Mouse (Mus musculus): ENCODE data around the gene Fam20a.

Gene Fam20a

DNA sequence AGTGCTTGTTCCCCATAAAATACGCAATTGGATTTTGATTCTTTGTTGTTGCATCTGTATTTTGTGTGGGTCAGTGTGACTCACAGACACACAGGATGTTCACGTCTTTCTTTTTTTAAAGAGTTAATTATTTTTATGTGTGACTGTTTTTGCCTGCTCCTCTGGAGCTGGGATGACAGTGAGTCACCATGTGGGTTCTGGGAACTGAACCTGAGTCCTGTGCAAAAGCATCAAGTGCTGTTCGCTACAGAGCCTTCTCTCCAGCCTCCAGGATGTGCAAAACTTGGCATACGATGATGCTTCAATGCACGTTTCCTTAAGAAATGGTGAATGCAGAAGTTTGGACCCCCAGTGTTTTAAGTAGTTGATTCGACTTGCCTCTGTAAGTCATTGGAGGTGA lies 67.5 kb downstream of the Fam20a start:
- peak; percentile 51 for DNase-seq (ENCODE audit: low read depth, low spot score)

DNA sequence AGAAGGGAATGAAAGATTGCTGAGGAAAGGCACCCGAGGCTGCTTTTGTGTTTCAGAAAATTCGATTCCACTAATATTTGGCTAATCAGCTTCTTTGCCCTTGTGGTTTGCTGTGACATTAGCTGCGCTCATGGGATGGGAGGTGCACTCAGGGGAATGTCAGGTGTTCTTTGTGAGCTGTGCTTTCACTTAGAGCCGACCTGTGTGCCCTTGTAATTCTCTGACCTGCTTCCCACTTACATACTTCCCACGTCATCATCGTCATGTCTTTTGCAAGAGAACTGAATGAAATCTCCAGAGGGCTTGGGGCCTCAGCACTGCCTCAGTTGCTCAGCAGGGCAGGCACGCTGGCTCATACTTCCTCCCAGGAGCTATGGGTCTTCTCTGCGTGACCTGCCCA lies 68.9 kb downstream of the Fam20a start:
- no peak for DNase-seq (ENCODE audit: low read depth, low spot score)

DNA sequence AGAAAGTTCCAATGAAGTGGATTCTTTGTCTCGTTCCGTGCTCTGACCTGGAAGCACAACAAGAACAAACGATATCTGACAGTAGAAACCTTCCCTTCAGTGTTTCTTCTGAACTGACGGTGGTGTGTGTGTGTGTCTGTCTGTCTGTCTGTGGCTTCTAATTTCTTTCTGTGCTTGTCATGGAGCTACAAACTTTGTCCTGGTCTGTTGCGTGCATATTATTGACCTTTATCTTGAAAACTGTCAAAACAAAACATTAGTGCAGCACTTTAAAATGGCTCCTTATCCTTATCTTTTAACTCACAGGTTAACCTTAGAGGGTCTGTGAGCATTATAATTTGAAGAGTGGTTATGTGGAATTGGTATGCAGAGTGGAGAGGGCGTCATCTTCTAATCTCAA lies 69.6 kb downstream of the Fam20a start:
- no peak for DNase-seq (ENCODE audit: low read depth, low spot score)

DNA sequence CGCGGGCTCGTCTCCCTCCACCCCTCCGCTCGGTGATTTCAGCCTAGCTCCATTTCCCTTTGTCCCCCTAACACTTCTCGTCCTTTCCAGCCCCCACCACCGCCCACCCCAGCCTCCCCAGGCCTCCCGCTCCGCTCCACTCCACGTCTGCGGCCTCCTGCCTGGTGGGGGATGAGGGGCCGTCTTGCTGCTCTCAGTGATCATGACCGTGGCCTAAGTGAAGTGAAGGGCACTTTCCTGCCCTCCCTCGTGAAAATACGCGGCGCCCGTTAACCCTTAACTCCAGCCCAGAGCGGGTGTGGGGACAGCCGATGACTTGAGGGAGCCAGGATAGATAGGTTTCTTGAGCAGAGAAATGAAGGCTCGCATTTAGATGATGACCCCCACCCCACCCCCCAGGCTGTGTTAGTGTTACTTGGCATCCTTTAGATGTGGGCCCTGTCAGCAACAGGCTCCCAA lies 70.5 kb downstream of the Fam20a start:
- no peak for DNase-seq (ENCODE audit: low read depth, low spot score)

DNA sequence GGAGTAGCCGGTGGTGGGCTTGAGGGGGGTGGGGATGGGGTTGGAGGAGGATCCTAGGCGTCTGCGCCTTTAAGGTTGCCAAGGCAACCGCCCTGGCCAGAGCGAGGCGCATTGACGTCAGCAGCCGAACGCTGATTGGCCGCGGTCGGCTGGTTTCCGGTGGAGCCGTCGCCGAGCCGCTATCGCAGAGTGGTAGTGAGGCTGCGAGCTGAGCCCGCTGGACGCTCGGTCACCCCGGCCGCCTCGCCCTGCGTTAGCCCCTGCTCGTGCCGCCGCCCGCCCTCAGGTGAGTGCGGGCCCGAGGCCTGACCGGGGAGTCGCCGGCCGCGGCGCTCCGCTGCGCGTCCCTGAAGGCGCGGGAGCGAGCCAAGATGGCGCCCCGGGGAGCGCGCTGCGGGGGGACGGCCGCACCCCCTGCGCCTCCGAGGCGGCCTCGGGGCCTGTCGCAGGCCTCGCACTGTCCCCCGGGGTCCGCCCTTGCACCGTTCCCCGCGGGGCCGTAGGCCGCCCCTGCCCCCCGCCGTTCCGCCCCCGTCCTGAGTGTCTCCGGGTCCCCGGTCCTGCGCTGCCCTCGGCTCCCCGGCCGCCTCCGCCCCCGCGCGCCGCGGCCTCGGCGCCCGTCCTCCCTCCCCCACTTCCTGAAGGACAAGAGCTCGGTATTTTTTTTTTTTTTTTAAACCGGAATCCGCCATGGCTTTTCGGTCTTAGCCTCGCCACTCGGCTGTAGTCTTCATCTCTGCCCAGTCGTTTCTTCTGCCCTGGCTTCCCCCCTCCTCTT lies 71.1 kb downstream of the Fam20a start:
- DNase-seq (ENCODE audit: low read depth, low spot score) = peak; percentile 96

DNA sequence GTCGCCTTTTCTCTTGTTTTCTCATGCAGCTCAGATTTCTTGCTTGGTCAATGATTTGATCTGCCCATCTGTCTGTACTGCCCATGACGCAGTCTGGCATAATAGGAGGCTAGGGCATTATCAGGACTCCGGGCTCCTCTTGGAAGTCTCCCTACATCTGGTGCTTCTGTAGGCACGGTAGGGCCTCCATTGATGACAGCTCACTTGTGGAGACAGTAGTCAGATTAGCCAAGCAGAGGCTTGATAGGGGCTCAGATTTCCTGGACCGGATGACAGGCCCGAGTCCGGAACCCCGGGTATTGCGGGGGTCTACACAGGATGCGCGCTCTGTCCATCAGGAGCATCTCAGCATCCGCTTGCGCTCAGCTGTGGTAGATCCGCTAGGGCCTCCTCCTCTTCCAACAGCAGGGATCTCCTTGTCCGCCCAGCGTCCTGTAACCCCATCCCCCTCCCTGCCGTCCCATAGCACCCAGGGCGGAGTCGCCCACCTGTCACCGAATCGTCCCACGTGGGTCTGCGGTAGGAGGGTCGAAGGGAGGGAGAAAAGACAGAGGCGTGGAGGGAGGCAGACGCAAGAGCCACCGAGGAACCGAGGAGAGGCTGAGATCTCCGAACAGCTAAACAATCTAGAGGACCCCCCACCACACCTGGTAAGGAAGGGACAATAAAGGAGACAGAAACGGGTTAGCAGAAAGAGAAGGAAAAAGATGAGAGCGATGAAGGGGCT lies 71.9 kb downstream of the Fam20a start:
- DNase-seq (ENCODE audit: low read depth, low spot score) = peak; percentile 98

DNA sequence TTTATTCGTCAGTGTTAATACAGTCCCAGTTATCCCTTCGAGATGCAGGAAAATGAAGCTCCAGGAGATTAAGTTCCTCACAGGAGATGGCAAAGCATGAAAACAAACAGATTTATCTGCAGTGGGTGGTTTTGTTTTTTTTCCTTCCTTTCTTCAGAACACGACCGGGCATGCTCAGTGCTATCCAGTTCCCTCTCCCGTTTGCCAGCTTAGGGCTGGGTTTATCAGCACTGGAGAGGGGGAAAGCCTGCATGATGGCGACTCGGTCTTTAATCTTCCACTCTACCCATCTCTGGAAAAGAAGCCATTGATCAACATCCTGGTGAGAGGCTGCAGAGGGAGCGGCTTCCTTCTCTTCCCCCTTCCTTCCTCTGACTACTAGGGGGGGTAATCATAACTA lies 72.9 kb downstream of the Fam20a start, which contains the start of gene Prkar1a:
Gene Prkar1a, plus strand, starts transcription at position 200 of the 400 bp plus-strand sequence.
- peak; percentile 90 for DNase-seq (ENCODE audit: low read depth, low spot score)

DNA sequence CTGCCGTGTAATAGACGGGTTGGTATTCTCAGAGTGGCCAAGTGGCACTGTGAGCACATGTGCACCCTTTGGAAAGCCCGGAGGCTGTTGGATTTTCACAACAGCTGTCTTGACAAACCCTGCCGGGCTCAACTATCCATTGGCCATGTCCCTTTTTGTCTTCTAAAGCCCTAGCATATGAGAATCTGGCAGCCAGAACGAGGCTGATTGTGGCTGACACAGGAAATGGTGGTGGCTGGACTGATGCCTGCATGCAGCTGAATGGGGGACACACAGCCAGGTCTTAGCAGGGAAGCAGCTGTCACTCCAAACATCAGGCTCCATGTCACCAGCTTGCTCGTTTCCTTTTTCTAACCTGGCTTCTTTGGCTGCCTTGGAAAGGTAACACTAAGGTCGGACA lies 73.6 kb downstream of the Fam20a start:
- peak; percentile 77 for DNase-seq (ENCODE audit: low read depth, low spot score)

DNA sequence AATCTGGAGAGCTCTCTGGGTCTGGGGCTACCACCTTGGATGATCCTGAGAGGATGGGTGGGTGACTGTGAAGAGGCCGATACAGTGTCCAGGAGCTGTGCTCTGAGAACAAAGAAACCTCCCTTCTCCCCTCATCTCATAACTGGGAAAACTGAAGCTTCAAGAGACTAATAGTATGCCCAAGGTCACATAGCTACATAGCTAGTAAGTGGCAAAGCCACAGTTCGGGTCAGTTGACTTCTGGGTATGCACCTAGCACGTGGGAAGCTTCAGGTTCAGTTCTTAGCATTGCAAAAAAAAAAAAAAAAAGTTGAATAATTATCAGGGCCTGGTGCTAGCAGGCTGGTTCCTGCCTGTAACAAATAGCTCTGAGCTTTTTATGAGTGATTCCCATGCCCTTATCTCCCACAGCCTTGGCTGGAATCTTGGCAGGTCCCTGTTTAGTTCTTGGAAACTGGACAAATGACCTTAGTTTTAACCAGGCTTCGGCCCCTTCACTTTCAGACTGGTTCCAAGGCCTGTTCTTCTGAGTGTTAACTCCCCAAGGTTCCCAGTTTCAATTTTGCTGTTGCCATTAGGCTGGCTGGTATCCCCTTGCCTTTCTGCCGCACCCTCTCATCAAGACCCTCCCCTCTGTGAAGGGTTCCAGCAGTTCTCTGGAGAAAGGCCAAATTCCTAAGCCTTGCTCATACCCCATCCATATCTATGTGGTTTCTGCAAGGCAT lies 80.4 kb downstream of the Fam20a start:
- no peak for DNase-seq (ENCODE audit: low read depth, low spot score)

DNA sequence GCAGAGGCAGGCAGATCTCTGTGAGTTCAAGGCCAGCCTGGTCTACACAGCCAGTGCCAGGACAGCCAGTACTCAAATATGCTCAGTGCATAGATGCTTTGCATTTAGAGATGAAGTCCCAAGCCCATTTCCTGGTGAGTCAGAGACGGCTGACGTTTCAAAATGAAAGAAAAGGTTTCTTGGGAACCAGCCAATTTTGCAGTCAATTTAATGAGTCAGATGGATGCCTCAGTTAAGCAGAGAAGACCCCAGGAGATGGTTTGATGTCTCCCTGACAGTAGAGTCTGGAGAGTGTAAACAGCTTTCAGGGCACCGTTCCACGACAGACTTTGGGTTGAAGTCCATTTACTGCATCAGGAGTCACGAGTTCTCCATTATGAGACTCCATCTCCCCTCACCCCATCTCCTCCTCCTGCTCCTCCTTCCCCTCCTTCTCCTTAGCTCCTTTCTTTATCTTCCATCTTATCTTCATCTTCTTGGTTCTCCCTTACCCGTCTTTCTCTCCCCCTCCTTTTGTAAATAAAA lies 86.1 kb downstream of the Fam20a start:
- no peak for DNase-seq (ENCODE audit: low read depth, low spot score)

DNA sequence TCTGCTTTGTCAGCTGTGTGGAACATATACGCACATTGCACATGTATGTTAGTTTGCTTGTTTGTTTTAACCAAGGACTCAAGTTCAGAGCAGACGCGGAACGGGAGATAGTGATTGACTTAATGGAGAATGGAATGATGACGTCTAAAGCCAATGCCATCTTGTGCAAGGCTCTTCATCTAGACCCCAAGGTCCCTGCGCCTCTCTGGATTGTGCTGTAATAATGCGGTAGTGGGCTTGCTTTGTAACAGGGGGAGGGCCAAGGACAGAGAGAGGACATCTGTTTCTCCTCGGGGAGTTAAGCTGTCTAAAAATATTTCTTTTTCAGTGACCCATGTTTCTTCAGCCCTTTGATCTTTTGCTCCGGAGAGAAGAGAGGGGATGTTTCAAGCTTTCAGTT lies 87.2 kb downstream of the Fam20a start:
- no peak for DNase-seq (ENCODE audit: low read depth, low spot score)

DNA sequence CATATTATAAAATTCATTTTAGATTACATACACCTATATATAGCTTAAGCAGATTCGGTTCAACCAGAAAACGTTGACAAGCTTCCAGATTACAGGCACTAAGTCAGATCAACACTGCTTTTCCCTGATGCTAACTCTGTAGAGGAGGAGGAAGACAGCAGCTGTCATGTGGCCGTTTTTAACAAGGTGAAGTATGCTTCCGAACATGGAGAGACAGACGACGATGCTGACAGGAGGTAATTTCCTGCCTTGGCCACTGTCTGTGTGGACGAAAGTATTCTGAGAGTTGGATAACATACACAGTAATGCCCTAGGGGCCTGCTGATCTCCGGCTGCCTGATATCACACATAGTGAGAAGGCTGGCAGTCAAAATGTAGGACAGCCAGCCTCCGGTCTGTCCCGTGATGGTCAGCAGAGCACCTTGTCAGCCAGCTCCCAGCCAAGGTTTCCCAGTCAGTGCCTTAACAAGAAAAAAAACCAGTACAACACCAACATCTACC lies 93.0 kb downstream of the Fam20a start:
- DNase-seq (ENCODE audit: low read depth, low spot score) = peak; percentile 68

DNA sequence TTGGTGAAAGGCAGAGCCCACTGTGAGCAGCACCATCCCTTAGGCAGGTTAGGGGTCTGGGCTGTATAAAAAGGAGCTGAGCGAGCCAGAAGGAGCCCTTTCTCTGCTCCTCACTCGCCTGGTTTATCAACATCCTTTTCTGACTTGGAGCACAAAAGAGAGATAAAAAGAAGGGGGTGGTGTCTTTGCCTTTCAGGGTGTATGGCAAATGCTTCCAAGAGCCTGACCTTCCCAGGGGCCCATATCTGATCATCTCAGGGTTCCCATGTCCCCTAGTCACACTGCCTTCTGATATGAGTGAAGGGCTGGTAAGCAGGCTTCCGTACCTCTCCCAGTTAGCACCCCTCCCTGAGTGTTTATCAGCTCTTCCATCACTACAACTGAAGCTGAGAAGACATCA lies 94.0 kb downstream of the Fam20a start:
- DNase-seq (ENCODE audit: low read depth, low spot score) = no peak

DNA sequence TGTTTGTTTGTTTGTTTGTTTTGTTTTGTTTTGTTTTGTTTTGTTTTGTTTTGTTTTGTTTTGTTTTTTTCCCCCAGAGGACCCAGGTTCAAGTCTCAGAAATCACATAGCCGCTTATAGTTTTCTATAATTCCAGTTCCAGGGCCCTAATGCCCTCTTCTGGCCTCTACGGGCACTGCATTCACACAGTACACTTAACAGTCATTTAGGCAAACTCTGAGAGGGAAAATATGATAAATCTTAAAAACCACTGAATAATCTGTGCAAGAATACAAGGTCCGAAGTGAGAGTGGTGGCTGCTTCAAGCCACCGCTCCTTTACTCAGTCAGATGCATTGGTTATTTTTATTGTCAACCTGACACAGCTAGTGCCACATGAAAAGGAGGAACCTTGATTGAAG lies 94.4 kb downstream of the Fam20a start:
- DNase-seq (ENCODE audit: low read depth, low spot score) = no peak

DNA sequence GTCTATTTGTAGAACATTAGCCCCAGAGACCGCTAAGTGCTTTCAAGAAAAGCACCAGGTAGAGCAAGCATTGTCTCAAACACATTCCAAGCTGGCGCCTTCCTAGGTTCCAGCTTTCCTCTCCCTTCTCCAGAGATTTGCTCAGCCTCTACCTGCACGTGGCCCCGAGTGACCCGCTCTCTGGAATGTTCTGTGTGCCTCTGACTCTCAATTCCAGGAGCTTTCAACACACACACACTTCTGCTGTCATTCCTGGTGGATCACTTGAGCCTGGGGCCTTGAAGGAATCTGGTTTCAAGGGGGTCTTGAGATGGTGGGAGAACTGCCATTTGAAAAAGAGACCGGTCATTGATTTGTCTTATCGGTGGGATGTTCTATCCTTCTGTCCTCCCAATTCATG lies 98.8 kb downstream of the Fam20a start:
- no peak for DNase-seq (ENCODE audit: low read depth, low spot score)

DNA sequence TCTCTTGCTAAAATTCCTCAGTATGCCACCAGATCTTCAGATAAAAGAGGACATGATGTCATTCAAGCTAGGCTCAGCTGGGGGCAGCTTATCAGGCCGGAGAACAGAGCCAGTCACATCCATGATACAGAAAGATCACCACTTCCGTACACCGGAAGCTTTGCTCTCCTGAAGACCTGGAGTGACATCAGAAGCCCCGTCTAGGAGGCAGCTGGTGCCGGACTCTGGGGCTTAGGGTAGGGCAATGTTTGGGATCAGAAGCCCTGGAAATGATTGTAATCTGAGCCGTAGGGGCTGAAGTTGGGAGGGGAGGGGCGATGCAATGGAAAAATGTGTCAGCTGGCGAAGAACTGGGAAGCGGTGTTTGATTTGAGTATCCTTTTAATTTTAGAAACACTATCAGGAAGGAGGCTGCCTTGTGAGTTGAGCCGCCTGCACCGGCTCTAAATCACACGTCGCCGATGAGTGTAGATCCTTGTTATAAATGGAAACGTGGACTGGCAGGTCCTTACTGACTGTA lies 99.5 kb downstream of the Fam20a start:
- DNase-seq (ENCODE audit: low read depth, low spot score) = peak; percentile 35

DNA sequence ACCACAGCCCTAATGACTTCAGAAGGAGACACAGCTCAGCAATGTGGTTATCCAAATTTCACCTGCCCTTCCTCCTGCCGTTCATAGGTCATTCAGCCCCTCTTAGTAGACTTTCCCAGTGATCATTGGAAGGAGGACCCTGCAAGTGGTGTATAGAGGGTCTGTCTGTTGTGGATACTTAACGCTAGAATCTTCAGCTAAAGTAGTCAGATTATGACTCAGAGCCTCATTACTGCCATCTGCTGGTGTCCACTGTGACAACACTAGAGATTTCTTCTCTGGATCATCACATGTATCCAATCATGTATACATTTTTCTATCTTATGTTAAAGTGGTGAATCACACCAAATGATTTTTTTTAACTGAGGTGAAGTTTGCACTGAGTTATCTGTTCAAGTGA lies 100.9 kb downstream of the Fam20a start:
- DNase-seq (ENCODE audit: low read depth, low spot score) = peak; percentile 84

DNA sequence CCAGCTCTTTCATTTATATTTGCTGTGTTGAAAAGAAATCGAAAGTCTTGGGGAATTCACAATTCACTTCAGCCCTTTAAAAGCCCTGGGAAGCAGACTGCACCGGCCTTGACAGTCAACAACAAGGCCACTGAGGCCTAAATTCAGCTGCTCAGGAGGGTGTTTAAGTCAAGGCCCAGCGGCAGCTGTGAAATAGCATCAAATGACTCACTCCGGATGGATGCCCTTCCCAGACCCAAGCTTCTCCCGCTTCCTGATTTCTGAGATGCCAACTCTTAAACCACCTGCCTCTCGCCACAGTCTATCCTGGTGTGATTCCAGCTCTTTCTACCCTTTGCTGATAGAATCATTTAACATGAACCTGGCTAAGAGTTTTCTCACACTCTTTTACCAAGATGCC lies 101.7 kb downstream of the Fam20a start:
- no peak for DNase-seq (ENCODE audit: low read depth, low spot score)

Data from brain, adult 2 months (tissue).